30 mouse cellular contexts compared by ENCODE assay signal in the genomic region with DNA sequence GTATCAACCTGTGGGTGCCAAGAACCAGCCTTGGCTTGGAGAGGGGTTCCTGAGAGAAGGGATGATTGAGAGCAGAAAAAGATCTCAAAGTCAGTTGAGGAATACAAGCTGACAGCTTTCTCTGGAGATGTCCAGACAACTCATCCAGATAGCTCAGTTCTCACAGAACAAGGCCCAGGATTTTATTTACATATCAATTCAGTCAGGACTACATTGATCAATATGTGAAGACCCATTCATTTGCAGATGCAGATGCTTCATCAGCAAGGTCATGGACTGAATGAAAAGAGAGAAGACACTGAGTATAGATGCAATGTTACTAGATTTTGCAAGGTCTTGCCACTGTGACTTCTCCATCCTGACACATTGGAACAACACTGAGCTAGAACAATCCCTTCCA.
"Had no signal": no experiment of that assay in that cellular context is flagged by ENCODE, and none has a peak within 500 bp of the region (broad histone marks: within the 10 kb centered on the region; RNA-seq: fewer than 3 reads in every experiment).

No protein-coding gene starts in this region.

- ATAC-seq: liver, embryonic 12.5 days; liver, postnatal 0 days; lung, postnatal 0 days; midbrain, embryonic 13.5 days; midbrain, embryonic 15.5 days had no signal

- H3K27ac ChIP-seq: limb, embryonic 10.5 days; limb, embryonic 12.5 days; limb, embryonic 13.5 days; limb, embryonic 15.5 days; liver, embryonic 12.5 days; liver, embryonic 13.5 days; liver, embryonic 14.5 days; liver, embryonic 15.5 days; lung, embryonic 15.5 days; macrophage; midbrain, embryonic 10.5 days; midbrain, embryonic 12.5 days; midbrain, embryonic 13.5 days; midbrain, embryonic 15.5 days; neural tube, embryonic 12.5 days had no signal

- H3K4me2 ChIP-seq: limb, embryonic 12.5 days; limb, embryonic 13.5 days; limb, embryonic 15.5 days; liver, embryonic 11.5 days; liver, embryonic 12.5 days; liver, embryonic 13.5 days; liver, embryonic 15.5 days; lung, embryonic 14.5 days; lung, embryonic 15.5 days; midbrain, embryonic 12.5 days; midbrain, embryonic 13.5 days; midbrain, embryonic 15.5 days; neural tube, embryonic 12.5 days had no signal

- DNase-seq: left cerebral cortex, postnatal 4 days; liver; liver, embryonic 13.5 days; liver, postnatal 0 days; lung, adult 18-20 months; lung, adult 2 months; lung, embryonic 14.5 days; lung, postnatal 10 days; lung, postnatal 14 days; lung, postnatal 36 days; lung, postnatal 4 days; midbrain, embryonic 14.5 days had no signal

- H3K4me1 ChIP-seq: limb, embryonic 10.5 days; limb, embryonic 12.5 days; limb, embryonic 13.5 days; limb, embryonic 15.5 days; liver, embryonic 12.5 days; liver, embryonic 13.5 days; liver, embryonic 15.5 days; lung, embryonic 15.5 days; megakaryocyte, embryonic 14.5 days; midbrain, embryonic 10.5 days; midbrain, embryonic 12.5 days; midbrain, embryonic 13.5 days; midbrain, embryonic 15.5 days; neural tube, embryonic 12.5 days had no signal

- H3K9me3 ChIP-seq: limb, embryonic 10.5 days; limb, embryonic 12.5 days; limb, embryonic 13.5 days; limb, embryonic 15.5 days; liver, embryonic 12.5 days; liver, embryonic 13.5 days; liver, embryonic 15.5 days; lung, embryonic 15.5 days; megakaryocyte, embryonic 14.5 days; midbrain, embryonic 10.5 days; midbrain, embryonic 12.5 days; midbrain, embryonic 13.5 days; midbrain, embryonic 15.5 days; neural tube, embryonic 12.5 days had no signal

- H3K36me3 ChIP-seq: limb, embryonic 10.5 days; limb, embryonic 12.5 days; limb, embryonic 13.5 days; limb, embryonic 15.5 days; liver, embryonic 12.5 days; liver, embryonic 13.5 days; liver, embryonic 15.5 days; lung, embryonic 15.5 days; midbrain, embryonic 10.5 days; midbrain, embryonic 12.5 days; midbrain, embryonic 13.5 days; midbrain, embryonic 15.5 days; neural tube, embryonic 12.5 days had no signal

- H3K4me3 ChIP-seq: limb, embryonic 10.5 days; limb, embryonic 12.5 days; limb, embryonic 13.5 days; limb, embryonic 15.5 days; liver, embryonic 12.5 days; liver, embryonic 13.5 days; liver, embryonic 15.5 days; lung, embryonic 15.5 days; megakaryocyte, embryonic 14.5 days; midbrain, embryonic 10.5 days; midbrain, embryonic 12.5 days; midbrain, embryonic 13.5 days; midbrain, embryonic 15.5 days; myocyte; neural tube, embryonic 12.5 days had no signal

- H3K9ac ChIP-seq: limb, embryonic 12.5 days; limb, embryonic 13.5 days; limb, embryonic 15.5 days; liver, embryonic 12.5 days; liver, embryonic 13.5 days; liver, embryonic 14.5 days; liver, embryonic 15.5 days; liver, postnatal 0 days; lung, embryonic 14.5 days; lung, embryonic 15.5 days; midbrain, embryonic 12.5 days; midbrain, embryonic 13.5 days; midbrain, embryonic 15.5 days; neural tube, embryonic 12.5 days had no signal

- H3K27me3 ChIP-seq: limb, embryonic 12.5 days; limb, embryonic 13.5 days; limb, embryonic 15.5 days; liver, embryonic 12.5 days; liver, embryonic 13.5 days; liver, embryonic 15.5 days; lung, embryonic 15.5 days; megakaryocyte, embryonic 14.5 days; midbrain, embryonic 12.5 days; midbrain, embryonic 13.5 days; midbrain, embryonic 15.5 days; neural tube, embryonic 12.5 days had no signal
